Mouse (Mus musculus) right cerebral cortex, postnatal 14 days (tissue): Measurements from ENCODE around the gene Arl5c.
"Not testable (repeated sequence)": the region's sequence is repeated elsewhere in the genome, so short reads cannot be mapped to it uniquely, and the experiment has no call there.

Experiments
- DNase-seq: peaks from one replicate; pipeline ENCODE4 v3.0.0; 2022

The Arl5c gene

GRCm38 (mm10) chr11:97955915-97956314 is 40.1 kb downstream of the Arl5c start:
- DNase-seq, result no peak

DNA sequence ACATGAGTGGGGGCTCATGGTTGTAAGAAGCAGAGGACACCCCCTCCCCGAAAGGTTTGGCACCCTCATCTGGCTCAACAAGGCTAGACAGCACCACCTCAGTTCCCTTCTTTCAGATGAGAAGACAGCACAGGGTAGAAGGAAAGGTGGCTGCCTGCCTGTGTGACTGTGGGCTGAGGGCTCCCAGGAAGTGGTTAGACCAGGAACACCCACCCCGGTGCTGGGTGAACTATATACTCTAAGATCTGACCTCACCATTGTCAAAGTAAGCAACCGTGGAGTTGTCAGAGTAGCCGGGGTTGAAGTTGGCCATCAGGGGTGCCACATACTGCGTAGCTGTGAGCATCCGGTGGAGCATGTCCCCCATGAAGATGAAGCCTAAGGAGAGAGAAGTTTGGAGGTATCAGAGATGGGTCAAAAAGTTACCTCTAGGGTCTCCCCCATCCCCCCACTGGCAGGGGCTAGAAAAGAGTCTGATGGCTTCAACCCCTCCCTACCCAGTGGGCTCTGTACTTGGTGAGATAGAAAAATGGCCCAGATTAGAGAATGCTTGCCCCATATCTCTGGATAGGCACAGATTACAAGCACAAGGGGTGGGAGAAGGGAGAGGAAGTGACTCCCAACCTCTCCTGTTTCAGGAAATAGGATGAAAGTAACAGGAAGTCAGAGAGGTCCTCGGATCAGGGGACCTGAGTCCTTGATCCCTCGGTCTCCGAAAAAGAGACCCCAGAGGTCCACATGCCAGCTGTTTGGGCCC is 40.7 kb downstream of the Arl5c start:
- no peak for DNase-seq

DNA sequence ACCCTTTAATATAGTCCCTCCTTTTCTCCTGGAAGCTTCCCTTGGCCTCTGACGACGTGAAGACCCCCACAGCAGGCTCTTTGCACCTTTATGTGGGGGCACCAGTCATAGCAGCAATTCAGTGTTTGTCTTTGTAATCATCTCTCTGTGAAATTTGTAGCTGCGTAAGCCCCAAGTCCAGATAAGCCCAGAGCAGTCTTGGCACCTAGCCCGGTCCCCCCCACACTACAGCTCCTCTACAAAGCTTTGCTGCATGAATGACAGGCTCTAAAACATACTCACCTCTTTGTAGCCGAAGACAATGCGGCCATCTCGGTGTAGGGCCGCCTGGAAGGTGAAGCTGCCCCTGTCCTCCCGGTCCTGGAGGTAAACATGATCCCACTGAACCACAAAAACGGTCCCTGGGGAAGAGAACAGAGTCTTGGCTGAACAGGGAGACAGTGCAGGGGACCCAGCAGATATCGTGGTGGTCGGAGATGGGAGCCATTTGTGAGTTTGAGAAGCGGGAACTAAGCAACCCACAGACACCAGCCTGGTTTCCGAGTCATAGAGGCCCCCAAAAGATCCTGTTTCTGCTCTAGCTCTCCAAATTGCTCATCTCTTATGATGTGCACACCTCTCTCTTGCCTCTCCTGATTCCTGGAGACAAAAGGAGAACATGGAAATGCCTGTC is 41.4 kb downstream of the Arl5c start:
- no peak for DNase-seq

DNA sequence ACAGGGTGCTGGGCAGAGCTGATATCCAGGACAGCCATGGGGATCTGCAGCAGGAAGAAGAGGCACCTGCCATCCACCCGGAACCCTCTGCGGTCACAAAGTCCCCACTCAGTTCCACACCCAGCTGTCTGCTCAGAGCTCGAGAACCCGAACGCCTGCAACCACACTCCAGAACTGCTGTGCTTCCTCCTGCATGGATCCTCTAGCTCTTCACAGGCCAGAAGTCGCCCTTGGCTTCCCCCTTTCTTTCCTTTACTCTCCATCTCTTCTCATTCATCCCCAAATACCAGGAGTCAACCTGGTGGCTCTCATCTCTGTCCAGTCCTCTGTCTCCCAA is 42.1 kb downstream of the Arl5c start:
- DNase-seq, result no peak

DNA sequence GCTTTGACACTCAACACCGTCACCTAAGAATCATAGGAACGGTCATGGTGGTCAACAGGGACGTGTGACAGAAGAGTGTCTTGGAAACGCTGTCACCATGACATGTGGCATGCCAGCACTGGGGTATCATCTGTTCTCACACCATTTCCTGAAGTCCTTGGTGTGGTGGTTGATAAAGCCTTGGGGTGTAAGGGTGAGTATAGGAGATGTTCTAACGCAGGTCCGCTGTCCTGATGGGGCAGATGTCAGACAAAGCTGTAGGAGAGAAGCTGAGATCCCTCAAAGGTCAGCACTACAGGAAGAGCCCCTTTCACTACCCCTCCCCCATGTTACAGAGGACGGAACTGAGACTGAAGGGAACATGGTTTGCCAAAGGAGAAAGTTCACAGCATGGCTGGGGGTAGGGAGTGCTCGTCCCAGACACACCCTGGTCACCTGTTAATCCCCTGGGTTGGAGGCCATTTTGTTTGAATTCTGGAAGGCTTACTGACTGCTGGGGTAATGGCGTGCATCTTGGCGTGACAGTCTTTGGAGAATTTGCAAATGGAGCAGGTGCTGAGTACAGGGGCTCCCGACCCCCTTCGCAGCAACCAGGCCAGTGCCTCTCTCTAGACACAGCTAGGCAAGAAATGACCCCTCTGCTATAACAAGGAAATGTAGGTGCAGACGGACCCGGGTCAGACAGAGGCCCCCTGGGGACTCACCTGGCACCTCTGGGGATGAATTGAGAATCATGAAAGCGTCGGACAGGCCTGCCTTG is 42.6 kb downstream of the Arl5c start:
- no peak for DNase-seq

DNA sequence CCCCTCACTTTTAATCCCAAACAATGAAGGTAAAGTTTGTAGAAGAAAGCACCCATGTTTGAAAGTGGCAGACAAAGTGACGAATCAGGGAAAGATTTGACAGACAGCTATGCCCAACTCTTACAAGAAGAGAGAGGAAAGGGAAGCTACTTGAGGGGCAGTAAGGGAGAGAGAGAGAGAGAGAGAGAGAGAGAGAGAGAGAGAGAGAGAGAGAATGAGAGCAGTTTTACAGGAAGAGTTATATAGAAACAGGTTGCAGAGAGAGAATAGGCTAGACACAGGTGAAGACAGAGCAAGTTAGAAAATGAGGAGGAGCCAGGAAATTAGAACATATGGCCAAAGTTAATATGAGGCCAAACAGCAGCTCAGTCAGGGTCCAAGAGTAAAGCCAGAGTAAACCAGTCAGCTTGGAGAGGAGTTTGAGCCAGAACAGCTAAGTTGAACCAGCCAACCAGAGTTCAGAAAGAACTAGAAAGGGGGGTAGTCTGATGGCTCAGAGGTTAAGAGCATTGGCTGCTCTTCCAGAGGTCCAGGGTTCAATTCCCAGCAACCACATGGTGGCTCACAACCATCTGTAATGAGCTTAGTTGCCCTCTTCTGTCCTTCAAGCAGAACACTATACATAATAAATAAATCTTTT is 43.5 kb downstream of the Arl5c start:
- no peak for DNase-seq

GRCm38 (mm10) chr11:97949703-97950475 is 46.1 kb downstream of the Arl5c start:
- no peak for DNase-seq

DNA sequence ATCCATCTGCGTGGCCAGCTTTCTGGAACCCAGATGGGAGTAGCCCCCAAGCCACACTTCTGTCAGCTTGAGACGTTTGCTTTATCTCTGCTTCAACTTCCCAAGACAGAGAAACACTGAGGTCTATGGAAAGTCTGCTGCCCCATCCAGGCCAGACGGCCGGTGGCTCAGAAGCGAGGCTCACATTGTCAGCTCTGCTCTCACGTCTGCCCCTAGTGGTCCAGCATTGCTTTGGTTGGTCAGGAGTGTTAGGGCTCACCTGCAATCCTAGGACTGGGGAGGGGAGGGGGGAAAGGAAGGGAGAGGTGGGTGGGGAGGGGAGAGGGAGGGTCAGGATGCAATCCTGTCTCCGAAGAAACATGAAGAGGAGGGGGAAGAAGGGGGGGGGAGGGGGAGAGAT is 48.6 kb downstream of the Arl5c start:
- DNase-seq, result peak; percentile 38

DNA sequence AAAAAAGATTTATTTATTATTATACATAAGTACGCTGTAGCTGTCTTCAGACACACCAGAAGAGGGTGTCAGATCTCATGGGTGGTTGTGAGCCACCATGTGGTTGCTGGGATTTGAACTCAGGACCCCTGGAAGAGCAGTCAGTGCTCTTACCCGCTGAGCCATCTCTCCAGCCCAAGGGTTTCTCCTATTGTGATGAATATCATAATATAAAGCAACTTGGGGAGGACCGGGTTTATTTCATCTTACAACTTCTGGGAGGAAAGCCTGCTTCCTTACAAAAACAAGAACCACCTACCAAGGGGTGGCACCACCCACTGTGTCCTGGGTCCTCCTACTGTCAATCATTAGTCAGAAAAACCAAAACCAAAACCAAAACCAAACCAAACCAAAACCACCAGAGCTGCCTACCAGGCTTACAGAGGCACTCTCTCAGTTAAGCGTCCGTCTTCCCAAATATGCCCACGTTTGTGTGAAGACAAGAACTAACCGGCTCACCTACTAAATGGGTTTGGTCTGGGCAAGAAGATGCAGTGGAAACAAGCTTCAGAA is 50.2 kb downstream of the Arl5c start:
- not testable (repeated sequence) for DNase-seq

GRCm38 (mm10) chr11:97945031-97945430 is 51.0 kb downstream of the Arl5c start:
- no peak for DNase-seq

GRCm38 (mm10) chr11:97943256-97943655 is 52.7 kb downstream of the Arl5c start:
- no peak for DNase-seq

- no peak for DNase-seq
Observed at GRCm38 (mm10) chr11:97942420-97943111, 53.4 kb downstream of the Arl5c start.
